Mouse (Mus musculus) hindbrain, embryonic 13.5 days (tissue): Measurements from ENCODE around the gene Cryzl2. TPM values are rescaled to one million over a fixed set of nuclear protein-coding genes. Genes with fewer than 3 reads are reported as not detected.

Experiments
- ATAC-seq: fragments of 200-750 bp; cut with Nextera tagmentation; 2 replicates; pipeline ENCODE4 v1.8.0; 2017; ENCODE audit warnings: moderate TSS enrichment; ENCODE audit not compliant: low FRiP score
- H3K27ac ChIP-seq: fragments of 300-500 bp; sonication (generic); 2 replicates; pipeline ENCODE4 v1.5.1; 2015; ENCODE audit warnings: inconsistent platforms, mild to moderate bottlenecking, moderate library complexity
- H3K27me3 ChIP-seq: fragments of 300-500 bp; sonication (generic); 2 replicates; pipeline ENCODE4 v1.6.1; 2015; ENCODE audit warnings: mild to moderate bottlenecking, inconsistent platforms
- H3K36me3 ChIP-seq: fragments of 300-500 bp; sonication (generic); 2 replicates; pipeline ENCODE4 v1.6.1; 2015; ENCODE audit warnings: mild to moderate bottlenecking, inconsistent platforms
- H3K4me1 ChIP-seq: fragments of 300-500 bp; sonication (generic); replicated peaks from 2 replicates; pipeline ENCODE4 v1.6.1; 2015; ENCODE audit warnings: inconsistent platforms
- H3K4me2 ChIP-seq: fragments of 300-500 bp; sonication (generic); 2 replicates; pipeline ENCODE4 v1.6.1; 2015; ENCODE audit warnings: inconsistent platforms, mild to moderate bottlenecking, moderate library complexity
- H3K4me3 ChIP-seq: fragments of 300-500 bp; sonication (generic); 2 replicates; pipeline ENCODE4 v1.5.1; 2015; ENCODE audit warnings: mild to moderate bottlenecking, inconsistent platforms
- H3K9ac ChIP-seq: fragments of 300-500 bp; sonication (generic); 2 replicates; pipeline ENCODE4 v1.6.1; 2015; ENCODE audit warnings: mild to moderate bottlenecking, inconsistent platforms
- H3K9me3 ChIP-seq: fragments of 300-500 bp; sonication (generic); 2 replicates; pipeline ENCODE4 v1.6.1; 2016; ENCODE audit warnings: inconsistent platforms
- WGBS: fragments of 180-500 bp; shearing (Covaris S2); methylation state at CpG from one replicate; pipeline ENCODE4 v1.1.7; 2015; 5-methylcytosine and 5-hydroxymethylcytosine counted together
- polyA plus RNA-seq: library from polyadenylated mRNA; unstranded; fragments of >200 nt; fragmentation: Nextera tagmentation; extraction: Ambion mirVana; gene quantifications from 2 replicates; pipeline ENCODE4 v1.2.1, GENCODE M21; 2015

Cryzl2 gene
- polyA plus RNA-seq, 1 experiment from 2014 or later, result 8.8 TPM

GRCm38 (mm10) chr1:157522322-157522721, 63.9 kb downstream of the Cryzl2 start:
- no peak for ATAC-seq

GRCm38 (mm10) chr1:157524775-157525174, 66.4 kb downstream of the Cryzl2 start:
- no peak overlapping the region for H3K9ac ChIP-seq
- no peaks in the 10 kb centered on the region for H3K9me3 ChIP-seq
- H3K4me3 ChIP-seq, result no peak overlapping the region
- H3K27ac ChIP-seq, result no peak overlapping the region
- WGBS, result 93% methylated on average over 7 of the region's 7 CpGs
- H3K27me3 ChIP-seq, result 0 out of 2 replicates have a peak, but pooled peaks cover 6% of the 10 kb centered on the region
- H3K4me2 ChIP-seq, result no peak overlapping the region
- no peaks in the 10 kb centered on the region for H3K36me3 ChIP-seq
- ATAC-seq, result no peak
- H3K4me1 ChIP-seq, result no peaks in the 10 kb centered on the region

More at GRCm38 (mm10) chr1:157522322-157522721, 63.9 kb downstream of the Cryzl2 start:
- Histone ChIP-seq H3K27me3 (0 out of 2 replicates have a peak, but pooled peaks cover 6% of the 10 kb centered on the region), H3K9me3 (no peaks in the 10 kb centered on the region), H3K4me3 (no peak overlapping the region), H3K9ac (no peak overlapping the region), H3K36me3 (no peaks in the 10 kb centered on the region), H3K4me1 (peaks cover 14% of the 10 kb centered on the region), H3K4me2 (no peak overlapping the region), H3K27ac (no peak overlapping the region)
- 95% methylated on average over 5 of the region's 5 CpGs for WGBS

DNA sequence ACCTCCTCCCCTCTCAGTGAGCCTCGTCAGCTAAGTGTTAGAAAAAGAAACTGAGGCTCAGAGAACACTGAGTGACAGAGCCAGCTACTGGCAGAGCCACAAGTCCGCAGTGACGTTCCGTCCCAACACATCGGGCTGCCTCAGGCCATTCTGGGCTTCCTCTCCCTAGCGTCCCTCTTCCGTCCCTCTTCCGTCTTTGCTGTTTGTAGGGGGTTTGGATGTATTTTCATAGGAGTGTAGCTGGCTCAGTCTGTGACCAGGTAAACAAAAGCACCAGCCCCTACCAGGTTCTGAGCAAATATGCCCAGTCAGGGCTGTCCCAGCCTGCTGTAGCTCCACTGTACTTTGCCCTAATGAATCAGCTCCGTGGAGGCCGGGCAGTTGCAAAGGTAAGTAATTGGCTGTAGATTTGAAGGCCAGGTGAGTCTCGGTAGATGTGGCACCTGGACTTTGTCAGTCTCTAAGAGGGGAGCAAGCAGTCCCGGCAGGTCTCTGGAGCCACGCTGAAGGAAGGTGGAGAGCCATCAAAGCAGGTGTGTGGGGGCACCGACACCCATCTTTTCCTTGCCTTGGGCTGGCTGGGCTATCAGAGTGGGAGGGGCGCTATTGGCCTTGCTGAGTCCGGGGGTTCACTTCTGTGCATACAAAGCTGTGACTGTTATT, 67.4 kb downstream of the Cryzl2 start:
- 86% methylated on average over 16 of the region's 16 CpGs for WGBS

GRCm38 (mm10) chr1:157526625-157527024, 68.2 kb downstream of the Cryzl2 start:
- WGBS, result 75% methylated on average over 5 of the region's 5 CpGs
- Histone ChIP-seq H3K9me3 (no peaks in the 10 kb centered on the region), H3K27me3 (no peaks in the 10 kb centered on the region), H3K36me3 (no peaks in the 10 kb centered on the region), H3K4me1 (no peaks in the 10 kb centered on the region), H3K9ac (no peak overlapping the region), H3K4me2 (no peak overlapping the region), H3K4me3 (no peak overlapping the region), H3K27ac (no peak overlapping the region)
- no peak for ATAC-seq

More for the DNA sequence above, 67.4 kb downstream of the Cryzl2 start:
- no peak overlapping the region for H3K4me2 ChIP-seq
- no peaks in the 10 kb centered on the region for H3K36me3 ChIP-seq
- no peaks in the 10 kb centered on the region for H3K9me3 ChIP-seq
- H3K9ac ChIP-seq, result no peak overlapping the region
- ATAC-seq, result no peak
- H3K4me1 ChIP-seq, result no peaks in the 10 kb centered on the region
- H3K27ac ChIP-seq, result no peak overlapping the region
- no peak overlapping the region for H3K4me3 ChIP-seq
- 0 out of 2 replicates have a peak, but pooled peaks cover 6% of the 10 kb centered on the region for H3K27me3 ChIP-seq

DNA sequence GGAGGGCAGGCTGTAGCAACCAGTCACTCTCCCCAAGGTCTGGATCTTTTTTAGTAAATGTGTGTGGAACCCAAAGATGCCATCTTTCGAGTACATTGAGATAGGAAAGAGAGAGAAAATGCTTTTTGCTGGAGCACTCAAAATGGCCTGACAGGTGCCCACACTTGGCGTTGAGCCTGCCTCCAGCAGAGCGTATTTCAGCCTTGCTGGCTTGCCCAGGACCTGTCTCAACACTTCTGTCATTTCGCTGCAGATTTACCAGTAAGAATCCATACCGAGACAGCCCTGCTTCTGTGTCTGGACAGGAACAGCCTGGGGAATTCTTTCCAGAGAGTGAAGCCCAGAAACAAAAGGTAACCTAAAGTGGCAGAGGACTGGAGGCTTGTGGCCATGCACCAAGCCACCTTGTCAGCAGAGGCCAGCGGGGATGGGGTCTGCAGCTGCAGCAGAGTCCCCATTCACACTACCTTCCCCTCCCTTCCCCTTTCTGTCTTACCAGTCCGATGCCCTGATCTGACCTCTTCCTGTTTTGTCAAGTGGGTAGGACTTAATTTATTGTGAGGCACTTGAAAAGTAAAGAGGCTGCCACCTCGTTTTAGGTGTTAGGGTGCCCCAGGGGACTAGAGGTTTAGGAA, 74.6 kb downstream of the Cryzl2 start:
- 56% methylated on average over 8 of the region's 8 CpGs for WGBS
- Histone ChIP-seq H3K27me3 (peaks cover 10% of the 10 kb centered on the region), H3K4me3 (no peak overlapping the region), H3K9ac (no peak overlapping the region), H3K27ac (no peak overlapping the region), H3K4me1 (peaks cover 4% of the 10 kb centered on the region; the same call in 1 of the 2 replicates), H3K4me2 (no peak overlapping the region), H3K9me3 (no peaks in the 10 kb centered on the region), H3K36me3 (no peaks in the 10 kb centered on the region)
- ATAC-seq, result no peak

GRCm38 (mm10) chr1:157535571-157535970, 77.2 kb downstream of the Cryzl2 start:
- Histone ChIP-seq H3K4me3 (no peak overlapping the region), H3K4me1 (peaks cover 4% of the 10 kb centered on the region; the same call in 1 of the 2 replicates), H3K27me3 (peaks cover 10% of the 10 kb centered on the region), H3K9me3 (no peaks in the 10 kb centered on the region), H3K36me3 (no peaks in the 10 kb centered on the region), H3K27ac (no peak overlapping the region), H3K4me2 (no peak overlapping the region), H3K9ac (no peak overlapping the region)
- ATAC-seq, result no peak
- WGBS, result 88% methylated on average over 1 of the region's 1 CpGs

DNA sequence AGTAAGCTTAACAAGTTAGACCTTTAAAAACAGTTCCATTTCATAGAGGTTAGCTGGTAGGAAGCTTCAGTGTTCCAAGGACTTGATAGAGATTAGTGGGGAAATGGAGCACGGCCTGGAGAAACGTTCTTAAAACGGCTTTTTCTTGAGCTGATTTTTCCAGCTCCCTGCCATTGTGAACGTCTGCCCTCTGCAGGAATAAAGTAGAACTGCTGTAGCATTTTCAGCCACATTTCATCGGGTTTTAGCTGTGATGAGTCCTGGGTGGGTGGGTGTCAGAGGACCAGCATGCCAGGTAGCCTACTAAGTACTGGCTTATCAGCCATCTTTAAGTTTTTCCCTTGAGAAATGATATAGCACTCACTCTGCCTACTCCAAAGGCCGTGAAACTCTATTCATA, 78.1 kb downstream of the Cryzl2 start:
- WGBS, result 8% methylated on average over 6 of the region's 6 CpGs
- no peak overlapping the region for H3K9ac ChIP-seq
- H3K9me3 ChIP-seq, result no peaks in the 10 kb centered on the region
- no peak overlapping the region for H3K4me2 ChIP-seq
- H3K4me3 ChIP-seq, result no peak overlapping the region
- H3K4me1 ChIP-seq, result peaks cover 4% of the 10 kb centered on the region; the same call in 1 of the 2 replicates
- H3K36me3 ChIP-seq, result no peaks in the 10 kb centered on the region
- H3K27ac ChIP-seq, result no peak overlapping the region
- H3K27me3 ChIP-seq, result peaks cover 10% of the 10 kb centered on the region
- peak; percentile 66 for ATAC-seq

DNA sequence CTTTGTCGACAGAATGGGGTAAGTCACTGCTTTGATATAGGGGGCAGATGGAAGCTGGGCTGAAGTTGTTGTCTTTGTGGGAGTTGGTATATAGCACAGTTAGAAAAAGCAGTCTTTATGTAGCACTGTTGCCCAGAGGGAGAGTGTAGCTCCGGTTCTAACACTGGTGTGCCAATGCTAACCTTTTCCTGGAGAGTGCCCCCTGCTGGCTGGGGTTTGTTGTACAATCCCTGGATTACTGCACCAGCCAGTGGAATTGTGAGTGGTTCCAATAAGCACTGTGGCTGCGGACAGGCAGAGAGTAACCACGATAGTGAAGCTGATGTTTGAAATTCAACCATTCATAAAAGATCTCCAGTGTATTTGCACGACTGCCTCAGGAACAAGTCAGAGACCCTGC, 79.3 kb downstream of the Cryzl2 start:
- 86% methylated on average over 5 of the region's 5 CpGs for WGBS
- H3K9ac ChIP-seq, result no peak overlapping the region
- H3K27ac ChIP-seq, result no peak overlapping the region
- no peak overlapping the region for H3K4me2 ChIP-seq
- no peaks in the 10 kb centered on the region for H3K9me3 ChIP-seq
- no peaks in the 10 kb centered on the region for H3K36me3 ChIP-seq
- no peak overlapping the region for H3K4me3 ChIP-seq
- peaks cover 10% of the 10 kb centered on the region for H3K27me3 ChIP-seq
- peaks cover 4% of the 10 kb centered on the region; the same call in 1 of the 2 replicates for H3K4me1 ChIP-seq
- no peak for ATAC-seq

Other genes starting within 250 kb of the Cryzl2 start
- 45.1 and 47.0 TPM in 2 replicates for gene Rasal2, start 46.0 kb upstream of the Cryzl2 start, polyA plus RNA-seq
- gene Sec16b, start 48.2 kb downstream of the Cryzl2 start, polyA plus RNA-seq, result 0.31 and 0.35 TPM in 2 replicates